Mouse (Mus musculus) forebrain, postnatal 0 days (tissue): ENCODE results near the gene Adssl1. TPM values are rescaled to one million over a fixed set of nuclear protein-coding genes. Genes with fewer than 3 reads are reported as not detected.

ENCODE experiments used
- ATAC-seq: fragments of 200-750 bp; cut with Nextera tagmentation; 2 replicates; pipeline ENCODE4 v1.8.0; 2017; ENCODE audit warnings: mild to moderate bottlenecking, moderate library complexity
- DNase-seq: peaks from one replicate; pipeline ENCODE4 v3.0.0-alpha.2; 2015
- H3K27ac ChIP-seq: fragments of 300-500 bp; sonication (generic); 2 replicates; pipeline ENCODE4 v1.5.1; 2014; ENCODE audit warnings: low read depth, mild to moderate bottlenecking, antibody characterized with exemption, low read length, moderate library complexity, mixed read lengths
- H3K27me3 ChIP-seq: fragments of 300-500 bp; sonication (generic); 2 replicates; pipeline ENCODE4 v1.6.1; 2014; ENCODE audit warnings: mild to moderate bottlenecking, low read length, mixed read lengths; ENCODE audit not compliant: insufficient read depth
- H3K36me3 ChIP-seq: fragments of 300-500 bp; sonication (generic); 2 replicates; pipeline ENCODE4 v1.6.1; 2014; ENCODE audit warnings: mild to moderate bottlenecking, moderate library complexity; ENCODE audit not compliant: insufficient read depth
- H3K4me1 ChIP-seq: fragments of 300-500 bp; sonication (generic); 2 replicates; pipeline ENCODE4 v1.6.1; 2014; ENCODE audit warnings: antibody characterized with exemption; ENCODE audit not compliant: insufficient read depth
- H3K4me2 ChIP-seq: fragments of 300-500 bp; sonication (generic); 2 replicates; pipeline ENCODE4 v1.6.1; 2014; ENCODE audit warnings: low read depth, mild to moderate bottlenecking, moderate library complexity
- H3K4me3 ChIP-seq: fragments of 300-500 bp; sonication (generic); 2 replicates; pipeline ENCODE4 v1.5.1; 2014; ENCODE audit warnings: low read depth, low read length, mixed read lengths
- H3K9ac ChIP-seq: fragments of 300-500 bp; sonication (generic); 2 replicates; pipeline ENCODE4 v1.6.1; 2014; ENCODE audit warnings: mild to moderate bottlenecking
- H3K9me3 ChIP-seq: fragments of 300-500 bp; sonication (generic); 2 replicates; pipeline ENCODE4 v1.6.1; 2016; ENCODE audit warnings: low read length
- CTCF ChIP-seq: sonication (generic); IDR thresholded peaks from 2 replicates; pipeline ENCODE4 v1.5.1; 2016; ENCODE audit warnings: antibody characterized with exemption, control low read depth, low read depth
- whole genome bisulfite sequencing: fragments of 180-500 bp; shearing (Covaris S2); extraction: QIAGEN DNeasy Blood & Tissue Kit; methylation state at CpG from one replicate; pipeline ENCODE4 v1.1.7; 2014; 5-methylcytosine and 5-hydroxymethylcytosine counted together
- polyA plus RNA-seq: library from polyadenylated mRNA; unstranded; fragments of >200 nt; fragmentation: Nextera tagmentation; extraction: Ambion mirVana; gene quantifications from 2 replicates; pipeline ENCODE4 v1.2.1, GENCODE M21; 2015
- total RNA-seq: library from RNA; depleted of rRNA; stranded (reverse); fragments of >200 nt; gene quantifications from 2 replicates; pipeline ENCODE4 v1.2.3, GENCODE M21; 2014

The Adssl1 gene
- total and polyA plus RNA-seq, 2 experiments from 2014 or later, result 1.8 to 4.7 TPM

- Histone ChIP-seq H3K9me3 (no peaks in the 10 kb centered on the region), H3K36me3 (no peaks in the 10 kb centered on the region), H3K4me2 (peak overlapping the region; percentile 96), H3K27ac (no peak overlapping the region), H3K4me3 (peak overlapping the region; percentile 49), H3K27me3 (no peaks in the 10 kb centered on the region; the same call in 1 of the 2 replicates), H3K4me1 (0 out of 2 replicates have a peak, but pooled peaks cover 9% of the 10 kb centered on the region), H3K9ac (peak overlapping the region; percentile 68)
- DNase-seq (no peak), ATAC-seq (no peak)
- 17% methylated on average over 16 of the region's 16 CpGs for WGBS
- TF ChIP-seq CTCF, result no peak
These were observed 663 bp downstream of the Adssl1 start for GRCm38 (mm10) chr12:112620354-112621061.

- Histone ChIP-seq H3K4me1 (0 out of 2 replicates have a peak, but pooled peaks cover 9% of the 10 kb centered on the region), H3K36me3 (no peaks in the 10 kb centered on the region), H3K9me3 (no peaks in the 10 kb centered on the region), H3K9ac (no peak overlapping the region), H3K27me3 (no peaks in the 10 kb centered on the region; the same call in 1 of the 2 replicates), H3K4me2 (no peak overlapping the region), H3K27ac (no peak overlapping the region), H3K4me3 (no peak overlapping the region)
- no peak for TF ChIP-seq CTCF
- 82% methylated on average over 3 of the region's 3 CpGs for WGBS
- ATAC-seq (no peak), DNase-seq (no peak)
These were observed 2.1 kb downstream of the Adssl1 start for GRCm38 (mm10) chr12:112621900-112622299.

- no peak overlapping the region for H3K4me3 ChIP-seq
- ATAC-seq (peak; percentile 54), DNase-seq (peak; percentile 77)
- no peak overlapping the region for H3K4me2 ChIP-seq
- H3K36me3 ChIP-seq, result no peaks in the 10 kb centered on the region
- no peaks in the 10 kb centered on the region; the same call in 1 of the 2 replicates for H3K27me3 ChIP-seq
- 27% methylated on average over 2 of the region's 2 CpGs for WGBS
- 0 out of 2 replicates have a peak, but pooled peaks cover 5% of the 10 kb centered on the region for H3K4me1 ChIP-seq
- H3K27ac ChIP-seq, result no peak overlapping the region
- peak; percentile 88 for TF ChIP-seq CTCF
- no peaks in the 10 kb centered on the region for H3K9me3 ChIP-seq
- no peak overlapping the region for H3K9ac ChIP-seq
These were observed 3.9 kb downstream of the Adssl1 start for GRCm38 (mm10) chr12:112623742-112624141.

GRCm38 (mm10) chr12:112625700-112626099 lies 5.9 kb downstream of the Adssl1 start:
- 84% methylated on average over 4 of the region's 4 CpGs for WGBS
- Histone ChIP-seq H3K27me3 (no peaks in the 10 kb centered on the region; the same call in 1 of the 2 replicates), H3K4me1 (no peaks in the 10 kb centered on the region), H3K9me3 (no peaks in the 10 kb centered on the region), H3K4me3 (no peak overlapping the region), H3K9ac (no peak overlapping the region), H3K4me2 (no peak overlapping the region), H3K27ac (no peak overlapping the region), H3K36me3 (no peaks in the 10 kb centered on the region)
- DNase-seq (no peak), ATAC-seq (no peak)
- TF ChIP-seq CTCF, result no peak

- Histone ChIP-seq H3K9me3 (no peaks in the 10 kb centered on the region), H3K27ac (no peak overlapping the region), H3K27me3 (no peaks in the 10 kb centered on the region; the same call in 1 of the 2 replicates), H3K4me2 (no peak overlapping the region), H3K36me3 (no peaks in the 10 kb centered on the region), H3K4me1 (no peaks in the 10 kb centered on the region), H3K4me3 (no peak overlapping the region), H3K9ac (no peak overlapping the region)
- DNase-seq, result no peak
- 81% methylated on average over 6 of the region's 6 CpGs for WGBS
- TF ChIP-seq CTCF, result no peak
- no peak for ATAC-seq
These were observed 6.6 kb downstream of the Adssl1 start for GRCm38 (mm10) chr12:112626455-112626854.

GRCm38 (mm10) chr12:112627097-112627881 lies 7.4 kb downstream of the Adssl1 start:
- no peak for DNase-seq
- no peak for ATAC-seq
- no peak overlapping the region for H3K4me2 ChIP-seq
- peak; percentile 54 for TF ChIP-seq CTCF
- H3K27ac ChIP-seq, result no peak overlapping the region
- no peak overlapping the region for H3K4me3 ChIP-seq
- H3K9me3 ChIP-seq, result no peaks in the 10 kb centered on the region
- H3K36me3 ChIP-seq, result no peaks in the 10 kb centered on the region
- 70% methylated on average over 7 of the region's 7 CpGs for WGBS
- no peak overlapping the region for H3K9ac ChIP-seq
- H3K27me3 ChIP-seq, result no peaks in the 10 kb centered on the region
- H3K4me1 ChIP-seq, result no peaks in the 10 kb centered on the region

- WGBS, result 85% methylated on average over 6 of the region's 6 CpGs
- no peak overlapping the region for H3K27ac ChIP-seq
- H3K9ac ChIP-seq, result no peak overlapping the region
- no peaks in the 10 kb centered on the region for H3K9me3 ChIP-seq
- no peak overlapping the region for H3K4me3 ChIP-seq
- no peaks in the 10 kb centered on the region for H3K4me1 ChIP-seq
- ATAC-seq (no peak), DNase-seq (no peak)
- no peaks in the 10 kb centered on the region for H3K27me3 ChIP-seq
- no peak for TF ChIP-seq CTCF
- H3K36me3 ChIP-seq, result no peaks in the 10 kb centered on the region
- no peak overlapping the region for H3K4me2 ChIP-seq
These were observed 8.4 kb downstream of the Adssl1 start for GRCm38 (mm10) chr12:112628197-112628596.
